Mouse (Mus musculus): ENCODE data around the gene Psmb11. TPM values are rescaled to one million over a fixed set of nuclear protein-coding genes. Genes with fewer than 3 reads are reported as not detected.

Gene Psmb11
- total and polyA plus RNA-seq, 2 experiments from 2014 or later: 0.04 TPM; not detected in 1

DNA sequence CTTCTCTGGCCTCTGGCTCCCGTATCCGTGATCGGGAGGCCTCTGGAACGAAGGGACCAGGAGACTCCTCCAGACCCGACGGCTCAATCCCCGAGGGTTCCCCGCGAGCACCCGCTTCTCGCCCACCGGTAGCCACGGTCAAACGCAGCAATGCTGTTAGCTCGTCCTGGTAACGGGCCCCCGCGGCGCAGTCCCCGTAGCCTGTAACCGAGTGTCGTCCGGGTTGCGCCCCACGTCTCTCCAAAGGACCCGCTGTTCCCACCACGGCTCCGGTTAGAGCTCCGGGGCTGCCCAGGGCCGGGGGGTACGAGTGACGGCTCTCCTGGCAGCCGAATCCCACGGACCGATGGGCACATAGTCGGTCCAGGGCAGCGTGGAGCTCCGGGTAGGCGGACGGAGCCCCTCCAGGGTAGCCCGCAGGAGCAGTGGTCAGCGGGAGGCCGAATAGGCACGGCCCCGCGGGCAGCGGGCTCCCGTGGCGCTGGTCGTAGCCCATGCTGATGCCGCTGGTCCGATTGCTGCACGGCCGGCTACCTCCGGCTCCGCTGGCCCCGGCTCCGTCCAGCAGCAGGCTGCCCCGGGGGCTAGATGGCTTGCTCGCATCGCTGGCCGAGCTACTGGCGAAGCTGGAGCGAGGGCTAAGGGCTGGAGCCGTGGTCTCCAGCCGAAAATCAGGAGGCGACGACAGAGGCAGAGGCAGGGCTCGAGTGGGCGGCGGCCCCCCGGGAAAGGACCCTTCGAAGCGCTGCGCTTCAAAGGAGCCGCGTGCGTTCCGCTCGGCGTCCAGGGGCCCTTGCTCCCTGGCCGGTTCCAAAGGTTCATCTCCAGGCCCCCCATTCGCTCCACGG is 44.8 kb upstream of the Psmb11 start:
- Histone ChIP-seq H3K4me3 (ENCODE audit: low read depth, low read length) (peak overlapping the region; percentile 52), H3K36me3 (ENCODE audit: insufficient read depth) (no peaks in the 10 kb centered on the region), H3K9me3 (ENCODE audit: low read length) (no peaks in the 10 kb centered on the region), H3K4me2 (ENCODE audit: low read depth) (peak overlapping the region; percentile 84), H3K4me1 (ENCODE audit: insufficient read depth) (no peaks in the 10 kb centered on the region; the same call in 1 of the 2 replicates), H3K27ac (ENCODE audit: low read depth, low read length) (no peak overlapping the region), H3K9ac (peak overlapping the region; percentile 40), H3K27me3 (ENCODE audit: insufficient read depth, low read length) (peaks cover 14% of the 10 kb centered on the region)
- ATAC-seq (0 out of 2 replicates have a peak, but pooled peaks have one; percentile 5), DNase-seq (no peak)
- TF ChIP-seq CTCF (IDR thresholded peaks at IDR 0.05; ENCODE audit: low read depth): no peak
- 3% methylated on average over 84 of the region's 84 CpGs for WGBS

DNA sequence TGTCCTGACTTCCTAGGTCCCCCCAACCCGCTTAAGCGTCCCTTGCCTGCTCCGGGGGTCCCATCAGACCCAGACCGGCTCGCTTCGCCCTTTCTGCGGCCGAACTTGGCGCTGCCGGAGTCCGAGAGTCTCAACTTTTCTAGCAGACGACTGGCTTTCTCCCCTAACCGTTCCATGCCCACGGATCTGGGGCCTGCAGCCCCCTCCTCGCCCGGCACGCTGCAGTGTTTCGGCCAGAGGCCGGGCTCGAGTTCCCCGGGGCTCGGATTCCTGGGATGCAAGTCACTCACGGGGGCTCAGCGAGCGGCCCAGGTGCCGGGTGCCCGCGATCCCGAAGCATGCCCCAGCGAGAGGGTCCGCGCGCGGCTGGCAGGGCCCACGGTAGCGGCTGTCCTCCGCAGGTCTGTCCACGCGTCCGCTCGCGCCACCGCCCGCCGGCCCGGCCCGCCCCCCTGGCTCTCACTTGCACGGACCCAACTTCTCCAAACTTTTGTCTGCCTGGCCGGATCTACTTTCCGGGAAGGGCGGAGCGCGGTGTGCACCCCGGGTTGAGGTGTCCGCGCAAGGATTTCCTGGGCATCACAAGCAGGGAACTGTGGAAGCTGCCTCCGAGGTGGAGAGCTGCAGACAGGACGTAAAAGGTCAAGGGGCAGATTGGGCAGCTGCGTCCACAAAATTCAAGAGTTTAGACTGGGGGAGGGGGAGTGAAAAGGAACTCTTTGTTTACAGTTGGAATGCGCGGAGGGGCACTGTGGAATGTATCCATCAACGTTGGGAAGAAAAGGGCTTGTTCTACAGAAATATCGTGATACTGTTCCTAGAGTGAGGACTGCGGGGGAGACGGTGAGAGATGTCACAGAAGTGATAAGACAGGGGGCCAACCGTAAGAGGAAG is 43.9 kb upstream of the Psmb11 start, which contains the start of gene Ajuba:
TSS of gene Ajuba (minus strand) at position 470 of the 894 bp plus-strand sequence.
- H3K27me3 ChIP-seq (ENCODE audit: insufficient read depth, low read length): peaks cover 14% of the 10 kb centered on the region
- peak within 1 kb of the TSS; percentile 40 for H3K9ac ChIP-seq
- H3K27ac ChIP-seq (ENCODE audit: low read depth, low read length): peak within 1 kb of the TSS; percentile 50
- peak within 1 kb of the TSS; percentile 52 for H3K4me3 ChIP-seq (ENCODE audit: low read depth, low read length)
- H3K9me3 ChIP-seq (ENCODE audit: low read length): no peaks in the 10 kb centered on the region
- no peaks in the 10 kb centered on the region; the same call in 1 of the 2 replicates for H3K4me1 ChIP-seq (ENCODE audit: insufficient read depth)
- WGBS: 1% methylated on average over 66 of the region's 66 CpGs
- DNase-seq (peak; percentile 86), ATAC-seq (peak; percentile 70)
- H3K4me2 ChIP-seq (ENCODE audit: low read depth): peak within 1 kb of the TSS; percentile 84
- TF ChIP-seq CTCF (IDR thresholded peaks at IDR 0.05; ENCODE audit: low read depth): no peak
- no peaks in the 10 kb centered on the region for H3K36me3 ChIP-seq (ENCODE audit: insufficient read depth)

GRCm38 (mm10) chr14:54578063-54578462 is 43.2 kb upstream of the Psmb11 start:
- peak; percentile 67 for TF ChIP-seq CTCF (IDR thresholded peaks at IDR 0.05; ENCODE audit: low read depth)
- Histone ChIP-seq H3K9ac (peak overlapping the region; percentile 40), H3K9me3 (ENCODE audit: low read length) (no peaks in the 10 kb centered on the region), H3K4me2 (ENCODE audit: low read depth) (peak overlapping the region; percentile 84), H3K36me3 (ENCODE audit: insufficient read depth) (peaks cover under 1% of the 10 kb centered on the region; the same call in 1 of the 2 replicates), H3K4me3 (ENCODE audit: low read depth, low read length) (peak overlapping the region; percentile 52), H3K27ac (ENCODE audit: low read depth, low read length) (peak overlapping the region; percentile 24; the same call in 1 of the 2 replicates), H3K4me1 (ENCODE audit: insufficient read depth) (no peaks in the 10 kb centered on the region; the same call in 1 of the 2 replicates), H3K27me3 (ENCODE audit: insufficient read depth, low read length) (peaks cover 14% of the 10 kb centered on the region)
- 2% methylated on average over 10 of the region's 10 CpGs for WGBS
- ATAC-seq: peak; percentile 38; the same call in 1 of the 2 replicates
- DNase-seq: no peak

DNA sequence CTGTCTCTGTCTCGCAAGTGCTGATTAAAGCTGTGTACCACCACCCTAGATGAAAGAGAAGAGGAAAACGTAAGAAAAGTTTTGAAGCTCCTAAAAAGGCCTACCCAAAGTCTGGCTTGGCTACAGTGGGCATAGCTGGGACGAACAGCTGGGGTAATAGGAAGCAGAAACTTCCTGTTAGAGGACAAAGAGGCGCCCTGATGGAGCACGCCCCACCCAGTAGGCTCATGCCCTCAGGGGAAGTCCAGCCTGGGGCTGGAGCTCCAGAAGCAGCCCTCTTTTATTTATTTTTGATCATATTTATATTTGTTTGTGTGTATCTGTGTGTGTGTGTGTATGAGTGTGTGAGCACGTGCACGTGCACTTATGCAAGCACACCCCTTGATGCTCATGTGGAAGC is 41.6 kb upstream of the Psmb11 start:
- H3K9me3 ChIP-seq (ENCODE audit: low read length): no peaks in the 10 kb centered on the region
- ATAC-seq: no peak
- H3K36me3 ChIP-seq (ENCODE audit: insufficient read depth): peaks cover 8% of the 10 kb centered on the region
- no peak overlapping the region for H3K9ac ChIP-seq
- no peak overlapping the region for H3K27ac ChIP-seq (ENCODE audit: low read depth, low read length)
- no peaks in the 10 kb centered on the region for H3K4me1 ChIP-seq (ENCODE audit: insufficient read depth)
- H3K4me2 ChIP-seq (ENCODE audit: low read depth): no peak overlapping the region
- no peak overlapping the region for H3K4me3 ChIP-seq (ENCODE audit: low read depth, low read length)
- TF ChIP-seq CTCF (IDR thresholded peaks at IDR 0.05; ENCODE audit: low read depth): no peak
- H3K27me3 ChIP-seq (ENCODE audit: insufficient read depth, low read length): peaks cover 7% of the 10 kb centered on the region
- 90% methylated on average over 7 of the region's 7 CpGs for WGBS
- no peak for DNase-seq

- no peak overlapping the region for H3K4me3 ChIP-seq (ENCODE audit: low read depth, low read length)
- no peak for TF ChIP-seq CTCF (IDR thresholded peaks at IDR 0.05; ENCODE audit: low read depth)
- ATAC-seq (no peak), DNase-seq (no peak)
- no peaks in the 10 kb centered on the region for H3K27me3 ChIP-seq (ENCODE audit: insufficient read depth, low read length)
- 89% methylated on average over 9 of the region's 9 CpGs for WGBS
- no peak overlapping the region for H3K4me2 ChIP-seq (ENCODE audit: low read depth)
- no peaks in the 10 kb centered on the region for H3K9me3 ChIP-seq (ENCODE audit: low read length)
- H3K27ac ChIP-seq (ENCODE audit: low read depth, low read length): no peak overlapping the region
- H3K36me3 ChIP-seq (ENCODE audit: insufficient read depth): peaks cover 11% of the 10 kb centered on the region
- H3K4me1 ChIP-seq (ENCODE audit: insufficient read depth): no peaks in the 10 kb centered on the region
- H3K9ac ChIP-seq: no peak overlapping the region
Observed at GRCm38 (mm10) chr14:54582536-54582935, 38.7 kb upstream of the Psmb11 start.

DNA sequence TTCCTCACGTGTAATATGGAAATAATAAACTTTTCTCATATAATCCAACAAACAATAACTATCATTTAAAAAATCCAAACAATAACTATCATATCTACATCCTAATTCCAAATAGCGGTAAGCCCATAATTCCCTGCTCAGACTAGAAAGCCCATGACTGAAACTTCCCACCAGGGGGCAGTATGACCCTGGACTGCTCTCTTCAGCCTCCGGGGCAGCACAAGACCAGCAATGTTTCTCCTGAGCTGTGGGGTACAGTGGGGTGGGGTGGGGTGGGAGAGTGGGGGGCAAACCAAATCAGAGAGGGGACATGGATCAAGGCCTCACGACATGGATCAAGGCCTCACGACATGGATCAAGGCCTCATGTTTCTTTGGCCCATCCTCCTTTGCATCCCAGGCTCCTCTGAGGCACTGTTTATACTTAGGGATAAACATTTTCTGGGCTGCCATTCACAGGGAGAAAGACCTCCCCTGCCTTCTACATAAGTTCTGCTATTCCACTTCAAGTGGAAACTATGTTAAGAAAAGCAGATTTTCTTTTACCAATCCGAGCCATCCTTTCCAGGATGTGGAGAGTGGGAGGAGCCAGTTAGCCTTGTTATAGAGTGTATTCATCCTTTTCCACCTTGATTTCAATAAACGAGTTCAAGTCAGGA is 37.4 kb upstream of the Psmb11 start:
- Histone ChIP-seq H3K4me2 (ENCODE audit: low read depth) (no peak overlapping the region), H3K27ac (ENCODE audit: low read depth, low read length) (no peak overlapping the region), H3K4me3 (ENCODE audit: low read depth, low read length) (no peak overlapping the region), H3K4me1 (ENCODE audit: insufficient read depth) (no peaks in the 10 kb centered on the region), H3K9ac (no peak overlapping the region), H3K36me3 (ENCODE audit: insufficient read depth) (peaks cover 11% of the 10 kb centered on the region), H3K9me3 (ENCODE audit: low read length) (no peaks in the 10 kb centered on the region), H3K27me3 (ENCODE audit: insufficient read depth, low read length) (no peaks in the 10 kb centered on the region)
- 41% methylated on average over 7 of the region's 7 CpGs for WGBS
- ATAC-seq: peak; percentile 59
- TF ChIP-seq CTCF (IDR thresholded peaks at IDR 0.05; ENCODE audit: low read depth): peak; percentile 64
- DNase-seq: peak; percentile 60
